Mouse (Mus musculus) small intestine, adult 2 months (tissue): ENCODE results near the gene Cyp4x1.

Source experiments
- CTCF ChIP-seq: fragments of 200-500 bp; IDR thresholded peaks from 2 replicates; pipeline ENCODE4 v1.5.1; 2012; ENCODE audit warnings: low read depth, mild to moderate bottlenecking, control low read depth, inconsistent platforms, low read length, moderate library complexity, mixed read lengths; ENCODE audit not compliant: insufficient replicate concordance, insufficient read length; ENCODE audit errors: extremely low read depth
- POLR2A ChIP-seq: fragments of 200-500 bp; IDR thresholded peaks from 2 replicates; pipeline ENCODE4 v1.6.1; 2012; ENCODE audit warnings: low read depth, mild to moderate bottlenecking, control low read depth, inconsistent platforms, low read length, moderate library complexity

GRCm38 (mm10) chr4:115091806-115092205, 42.3 kb downstream of the Cyp4x1 start:
- TF ChIP-seq POLR2A (no peak), CTCF (no peak)
